Mouse (Mus musculus): ENCODE measurements around the gene Plxnb3. TPM values are rescaled to one million over a fixed set of nuclear protein-coding genes. Genes with fewer than 3 reads are reported as not detected.

Plxnb3 gene
- polyA plus RNA-seq, 1 experiment from 2014 or later = 0.21 TPM

Other genes with a start within 250 kb of the Plxnb3 start
- 45.7 and 51.6 TPM in 2 replicates for gene Dusp9, start 117.7 kb upstream of the Plxnb3 start, polyA plus RNA-seq (2016; fragmentation: Nextera tagmentation; extraction: Ambion mirVana)
- gene Pnck, start 97.0 kb upstream of the Plxnb3 start, polyA plus RNA-seq (2016; fragmentation: Nextera tagmentation; extraction: Ambion mirVana) = 18.0 and 19.3 TPM in 2 replicates
- 7.3 and 7.6 TPM in 2 replicates for gene Slc6a8, start 83.9 kb upstream of the Plxnb3 start, polyA plus RNA-seq (2016; fragmentation: Nextera tagmentation; extraction: Ambion mirVana)
- 154 and 167 TPM in 2 replicates for gene Bcap31, start 40.9 kb upstream of the Plxnb3 start, polyA plus RNA-seq (2016; fragmentation: Nextera tagmentation; extraction: Ambion mirVana)
- gene Abcd1, start 40.5 kb upstream of the Plxnb3 start, polyA plus RNA-seq (2016; fragmentation: Nextera tagmentation; extraction: Ambion mirVana) = 12.5 and 13.2 TPM in 2 replicates
- gene Srpk3, start 17.3 kb downstream of the Plxnb3 start, polyA plus RNA-seq (2016; fragmentation: Nextera tagmentation; extraction: Ambion mirVana) = 9.6 and 12.9 TPM in 2 replicates
- 168 and 172 TPM in 2 replicates for gene Idh3g, start 29.8 kb downstream of the Plxnb3 start, polyA plus RNA-seq (2016; fragmentation: Nextera tagmentation; extraction: Ambion mirVana)
- gene Ssr4, start 29.9 kb downstream of the Plxnb3 start, polyA plus RNA-seq (2016; fragmentation: Nextera tagmentation; extraction: Ambion mirVana) = 136 and 142 TPM in 2 replicates
- 0.87 and 1.4 TPM in 2 replicates for gene Pdzd4, start 67.9 kb downstream of the Plxnb3 start, polyA plus RNA-seq (2016; fragmentation: Nextera tagmentation; extraction: Ambion mirVana)
- gene Avpr2, start 135.0 kb downstream of the Plxnb3 start, polyA plus RNA-seq (2016; fragmentation: Nextera tagmentation; extraction: Ambion mirVana) = 0.14 and 0.25 TPM in 2 replicates
- gene L1cam, start 139.0 kb downstream of the Plxnb3 start, polyA plus RNA-seq (2016; fragmentation: Nextera tagmentation; extraction: Ambion mirVana) = 0.93 and 1.7 TPM in 2 replicates
- gene Arhgap4, start 164.8 kb downstream of the Plxnb3 start, polyA plus RNA-seq (2016; fragmentation: Nextera tagmentation; extraction: Ambion mirVana) = 2.7 and 3.7 TPM in 2 replicates
- gene Naa10, start 164.9 kb downstream of the Plxnb3 start, polyA plus RNA-seq (2016; fragmentation: Nextera tagmentation; extraction: Ambion mirVana) = 158 and 159 TPM in 2 replicates
- 14.1 and 20.7 TPM in 2 replicates for gene Renbp, start 173.8 kb downstream of the Plxnb3 start, polyA plus RNA-seq (2016; fragmentation: Nextera tagmentation; extraction: Ambion mirVana)
- gene Hcfc1, start 209.3 kb downstream of the Plxnb3 start, polyA plus RNA-seq (2016; fragmentation: Nextera tagmentation; extraction: Ambion mirVana) = 74.0 and 77.5 TPM in 2 replicates

Measured in limb, embryonic 12.5 days (tissue).